Comparison of ENCODE assay signal across 7 mouse cellular contexts in the genomic region with DNA sequence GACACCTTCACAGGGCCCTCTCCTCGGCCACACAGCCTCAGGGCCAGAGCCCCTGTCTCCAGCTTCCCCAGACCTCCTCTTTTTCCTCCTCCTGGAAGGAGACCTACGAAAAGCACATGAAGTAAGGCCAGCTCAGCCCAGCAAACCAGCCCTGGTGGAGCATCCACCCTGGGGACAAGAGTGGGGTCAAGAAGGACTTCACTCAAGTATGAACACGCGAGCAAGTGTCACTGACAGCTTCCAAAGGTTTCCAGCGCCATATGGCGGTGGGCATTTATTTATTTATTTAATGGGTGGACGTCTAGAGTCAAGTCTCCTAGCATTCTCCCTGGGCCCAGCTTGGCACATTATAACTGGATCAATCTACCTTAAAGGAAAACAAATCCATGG. TPM values are rescaled to one million over a fixed set of nuclear protein-coding genes. Genes with fewer than 3 reads are reported as not detected.
A peak's percentile ranks its signal among the peaks of the same experiment; 100 is the strongest.
DNase-seq lines count a peak whose midpoint lies in the region; ATAC-seq lines count a peak whose summit lies in the region.

No protein-coding gene starts in this region.

- peak overlapping the region; percentile 54 for H3K9ac ChIP-seq in lung, embryonic 16.5 days (ENCODE audit: low read length)
- 0 out of 2 replicates have a peak overlapping the region, but pooled peaks have one; percentile 27 for H3K9ac ChIP-seq in forebrain, embryonic 15.5 days (replicated peaks)
- peak overlapping the region; percentile 25 for H3K9ac ChIP-seq in liver, embryonic 12.5 days
- no peak overlapping the region for H3K9ac ChIP-seq in stomach, embryonic 15.5 days

- H3K9me3 ChIP-seq in lung, embryonic 16.5 days (ENCODE audit: control insufficient read depth, low read length) = no peaks in the 10 kb centered on the region
- H3K9me3 ChIP-seq in forebrain, embryonic 15.5 days = no peaks in the 10 kb centered on the region
- no peaks in the 10 kb centered on the region for H3K9me3 ChIP-seq in liver, embryonic 12.5 days (replicated peaks)
- no peaks in the 10 kb centered on the region for H3K9me3 ChIP-seq in stomach, embryonic 15.5 days

- peaks cover 6% of the 10 kb centered on the region; the same call in 1 of the 2 replicates for H3K36me3 ChIP-seq in lung, embryonic 16.5 days (ENCODE audit: control insufficient read depth, insufficient read depth, low read length)
- no peaks in the 10 kb centered on the region for H3K36me3 ChIP-seq in forebrain, embryonic 15.5 days
- peaks cover 4% of the 10 kb centered on the region; the same call in 1 of the 2 replicates for H3K36me3 ChIP-seq in liver, embryonic 12.5 days
- no peaks in the 10 kb centered on the region for H3K36me3 ChIP-seq in stomach, embryonic 15.5 days

- H3K4me2 ChIP-seq in lung, embryonic 16.5 days (ENCODE audit: low read depth, low read length) = no peak overlapping the region
- no peak overlapping the region for H3K4me2 ChIP-seq in forebrain, embryonic 15.5 days (replicated peaks)
- peak overlapping the region; percentile 54 for H3K4me2 ChIP-seq in liver, embryonic 12.5 days
- H3K4me2 ChIP-seq in stomach, embryonic 15.5 days = no peak overlapping the region

- peak overlapping the region; percentile 86 for H3K27ac ChIP-seq in lung, embryonic 16.5 days (ENCODE audit: low read length)
- peak overlapping the region; percentile 89 for H3K27ac ChIP-seq in forebrain, embryonic 15.5 days (replicated peaks)
- H3K27ac ChIP-seq in liver, embryonic 12.5 days = peak overlapping the region; percentile 86
- peak overlapping the region; percentile 66 for H3K27ac ChIP-seq in stomach, embryonic 15.5 days

- no peak for DNase-seq in lung, postnatal 10 days
- no peak for DNase-seq in gastrocnemius, postnatal 25 days
- no peak for DNase-seq in right cerebral cortex, adult 18-20 months

- H3K4me1 ChIP-seq in lung, embryonic 16.5 days (replicated peaks; ENCODE audit: control insufficient read depth, insufficient read depth, low read length) = peaks cover 36% of the 10 kb centered on the region
- peaks cover 42% of the 10 kb centered on the region for H3K4me1 ChIP-seq in forebrain, embryonic 15.5 days
- peaks cover 71% of the 10 kb centered on the region for H3K4me1 ChIP-seq in liver, embryonic 12.5 days
- peaks cover 25% of the 10 kb centered on the region for H3K4me1 ChIP-seq in stomach, embryonic 15.5 days

- peak; percentile 3; the same call in 1 of the 2 replicates for ATAC-seq in lung, embryonic 16.5 days (ENCODE audit: low read depth)
- no peak for ATAC-seq in forebrain, embryonic 15.5 days (replicated peaks)
- no peak for ATAC-seq in liver, embryonic 12.5 days
- ATAC-seq in stomach, embryonic 15.5 days (ENCODE audit: insufficient read depth, low FRiP score, low read depth) = no peak

- H3K27me3 ChIP-seq in lung, embryonic 16.5 days (ENCODE audit: control insufficient read depth, insufficient read depth, low read depth, low read length) = no peaks in the 10 kb centered on the region
- H3K27me3 ChIP-seq in forebrain, embryonic 15.5 days = no peaks in the 10 kb centered on the region
- no peaks in the 10 kb centered on the region for H3K27me3 ChIP-seq in liver, embryonic 12.5 days (replicated peaks)
- no peaks in the 10 kb centered on the region for H3K27me3 ChIP-seq in stomach, embryonic 15.5 days (replicated peaks)

- 44% methylated on average over 7 of the region's 7 CpGs for WGBS in lung, embryonic 16.5 days
- WGBS in forebrain, embryonic 15.5 days = 69% methylated on average over 7 of the region's 7 CpGs
- 18% methylated on average over 7 of the region's 7 CpGs for WGBS in liver, embryonic 12.5 days (ENCODE audit: insufficient replicate concordance)
- WGBS in stomach, embryonic 15.5 days = 57% methylated on average over 7 of the region's 7 CpGs

- H3K4me3 ChIP-seq in lung, embryonic 16.5 days (ENCODE audit: low read length) = no peak overlapping the region
- no peak overlapping the region for H3K4me3 ChIP-seq in forebrain, embryonic 15.5 days
- H3K4me3 ChIP-seq in liver, embryonic 12.5 days = no peak overlapping the region
- H3K4me3 ChIP-seq in stomach, embryonic 15.5 days (replicated peaks) = no peak overlapping the region

RNA-seq across cellular contexts. Expression of gene Commd7, which starts 21.3 kb away (rescaled TPM):
- polyA plus RNA-seq in lung, embryonic 16.5 days (2015; fragmentation: Nextera tagmentation; extraction: Ambion mirVana) = 81.0 and 81.4 TPM in 2 replicates
- polyA plus RNA-seq in forebrain, embryonic 15.5 days (2015; fragmentation: Nextera tagmentation; extraction: Ambion mirVana) = 98.7 and 104 TPM in 2 replicates
- 44.0 and 45.7 TPM in 2 replicates for polyA plus RNA-seq in liver, embryonic 12.5 days (2016; fragmentation: Nextera tagmentation; extraction: Ambion mirVana)
- polyA plus RNA-seq in stomach, embryonic 15.5 days (2015; fragmentation: Nextera tagmentation; extraction: Ambion mirVana) = 73.9 and 77.9 TPM in 2 replicates
- 1 to 10 TPM; 9.5 TPM for total RNA-seq in gastrocnemius, postnatal 25 days (2021)

RNA-seq across cellular contexts. Expression of gene Dnmt3b, which starts 38.0 kb away (rescaled TPM):
- polyA plus RNA-seq in lung, embryonic 16.5 days (2015; fragmentation: Nextera tagmentation; extraction: Ambion mirVana) = 11.7 and 12.1 TPM in 2 replicates
- polyA plus RNA-seq in forebrain, embryonic 15.5 days (2015; fragmentation: Nextera tagmentation; extraction: Ambion mirVana) = 3.7 and 3.9 TPM in 2 replicates
- 16.6 and 17.1 TPM in 2 replicates for polyA plus RNA-seq in liver, embryonic 12.5 days (2016; fragmentation: Nextera tagmentation; extraction: Ambion mirVana)
- polyA plus RNA-seq in stomach, embryonic 15.5 days (2015; fragmentation: Nextera tagmentation; extraction: Ambion mirVana) = 8.9 and 9.7 TPM in 2 replicates
- total RNA-seq in gastrocnemius, postnatal 25 days (2021) = 1 to 10 TPM in 1 of 2 experiments, under 1 TPM in 1; 0.94 to 1.1 TPM
